Mouse (Mus musculus): ENCODE results near the gene Fto. TPM values are rescaled to one million over a fixed set of nuclear protein-coding genes. Genes with fewer than 3 reads are reported as not detected.

The Fto gene
- total RNA-seq, 2 experiments from 2014 or later = 65.9 to 67.1 TPM

DNA sequence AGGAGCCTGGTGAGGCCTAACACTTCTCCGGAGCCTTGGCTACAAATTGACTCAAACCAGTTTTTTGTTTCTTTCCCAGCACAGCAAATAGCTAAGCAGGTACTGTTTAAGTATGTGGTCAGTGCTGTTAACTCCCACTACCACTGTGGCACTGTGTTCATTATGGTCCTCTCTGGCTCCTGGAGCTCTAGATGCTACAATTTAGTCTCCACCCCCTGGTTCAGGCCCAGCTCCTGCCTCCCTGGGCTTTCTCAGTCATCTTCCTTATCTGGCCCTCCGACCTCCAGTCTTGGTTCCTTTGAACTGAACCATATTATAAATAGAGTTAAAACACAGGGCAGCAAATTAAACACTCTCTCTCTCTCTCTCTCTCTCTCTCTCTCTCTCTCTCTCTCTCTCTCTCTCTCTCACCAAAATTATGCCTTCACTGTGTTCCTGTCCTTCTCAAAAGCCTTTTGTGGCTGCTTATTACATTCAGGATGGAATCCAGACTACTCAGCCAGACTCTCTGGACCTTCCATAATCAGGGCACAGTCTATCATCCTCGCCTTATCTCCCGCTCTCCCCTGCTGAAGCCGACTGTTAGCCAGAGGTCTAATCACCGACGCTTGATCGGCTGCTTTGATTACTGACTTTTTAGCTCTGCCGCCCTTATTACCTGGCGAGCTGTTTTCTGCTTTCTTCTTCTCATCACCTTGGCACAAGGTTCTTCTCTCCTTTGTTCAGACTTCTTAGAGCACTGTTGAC, 67.6 kb downstream of the Fto start:
- intact Hi-C loops (cut with DNase I) = loop anchor here (2.0 kb wide), 1 partner anchor 416 kb away; no protein-coding TSS in a partner anchor
- DNase-seq (ENCODE audit: low spot score) = no peak

- no peak for DNase-seq (ENCODE audit: low spot score)
- intact Hi-C loops (cut with DNase I) = loop anchor here (2.0 kb wide), 1 partner anchor 415 kb away; no protein-coding TSS in a partner anchor
Measured at GRCm38 (mm10) chr8:91381543-91382106, 68.3 kb downstream of the Fto start.

GRCm38 (mm10) chr8:91383210-91383609, 69.9 kb downstream of the Fto start:
- intact Hi-C loops (cut with DNase I) = no loop called here

DNA sequence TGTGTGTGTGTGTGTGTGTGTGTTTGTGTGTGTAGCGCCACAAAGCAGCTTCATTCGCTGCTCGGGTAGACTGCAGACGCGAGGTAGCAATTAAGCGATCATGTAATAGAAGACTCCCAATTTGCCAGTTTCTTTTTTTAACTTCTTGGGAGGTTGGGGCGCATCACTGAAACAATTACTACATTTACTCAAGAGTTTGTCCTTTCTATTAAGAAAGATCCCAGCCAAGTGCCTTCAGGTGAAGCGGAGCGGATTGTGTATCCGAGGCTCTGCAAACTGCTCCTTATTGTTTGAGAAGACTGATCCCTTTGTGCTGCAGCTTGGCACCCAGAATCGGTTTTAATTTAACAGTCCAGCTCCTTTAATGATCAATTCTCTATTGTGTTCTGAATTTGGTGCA, 70.5 kb downstream of the Fto start:
- DNase-seq (ENCODE audit: low spot score) = no peak
- intact Hi-C loops (cut with DNase I) = no loop called here

More at GRCm38 (mm10) chr8:91383210-91383609, 69.9 kb downstream of the Fto start:
- no peak for DNase-seq (ENCODE audit: low spot score)

DNA sequence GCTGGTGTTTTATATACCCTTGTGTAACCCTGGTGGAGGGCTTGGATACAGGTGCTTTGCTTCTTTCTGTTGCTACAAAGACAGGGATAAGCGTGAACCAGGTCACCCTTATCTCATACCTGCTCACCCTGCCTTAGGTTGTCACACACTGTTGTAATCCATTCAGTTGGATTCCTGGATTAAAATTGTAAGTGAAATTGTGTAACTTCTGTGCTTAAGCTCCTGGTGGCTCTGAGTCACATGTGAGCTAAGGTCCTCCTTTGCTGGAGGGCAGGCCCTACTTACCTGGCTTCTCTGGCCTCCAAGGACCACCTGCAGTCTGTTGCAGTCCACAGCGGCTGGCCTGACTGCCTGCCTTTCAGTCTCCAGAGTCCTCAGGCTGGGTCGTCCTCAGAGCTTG, 71.1 kb downstream of the Fto start:
- no peak for DNase-seq (ENCODE audit: low spot score)
- intact Hi-C loops (cut with DNase I) = no loop called here

GRCm38 (mm10) chr8:91385808-91386207, 72.5 kb downstream of the Fto start:
- DNase-seq (ENCODE audit: low spot score) = no peak
- intact Hi-C loops (cut with DNase I) = no loop called here

- DNase-seq (ENCODE audit: low spot score) = no peak
- intact Hi-C loops (cut with DNase I) = no loop called here
Measured at GRCm38 (mm10) chr8:91390369-91391020, 77.2 kb downstream of the Fto start.

DNA sequence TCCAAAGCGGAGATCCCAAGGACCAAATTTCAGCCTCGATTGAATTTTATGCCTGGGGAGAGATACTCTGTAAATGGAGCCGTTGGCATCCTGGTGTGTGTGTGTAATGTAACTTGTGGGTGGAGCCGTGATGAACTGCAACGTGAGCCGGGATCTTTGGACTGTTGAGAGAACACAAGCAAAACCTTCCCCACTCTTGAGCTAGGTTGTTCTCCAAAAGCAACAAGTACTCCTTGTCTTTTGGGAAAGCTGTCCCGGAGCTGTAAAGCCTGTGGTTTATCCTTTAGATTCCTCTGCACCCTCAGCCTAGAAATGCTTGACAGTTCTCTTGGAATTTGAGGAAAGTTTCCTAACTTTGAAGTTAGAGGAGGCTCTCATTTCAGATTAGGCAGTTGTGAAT, 78.9 kb downstream of the Fto start:
- intact Hi-C loops (cut with DNase I) = no loop called here

DNA sequence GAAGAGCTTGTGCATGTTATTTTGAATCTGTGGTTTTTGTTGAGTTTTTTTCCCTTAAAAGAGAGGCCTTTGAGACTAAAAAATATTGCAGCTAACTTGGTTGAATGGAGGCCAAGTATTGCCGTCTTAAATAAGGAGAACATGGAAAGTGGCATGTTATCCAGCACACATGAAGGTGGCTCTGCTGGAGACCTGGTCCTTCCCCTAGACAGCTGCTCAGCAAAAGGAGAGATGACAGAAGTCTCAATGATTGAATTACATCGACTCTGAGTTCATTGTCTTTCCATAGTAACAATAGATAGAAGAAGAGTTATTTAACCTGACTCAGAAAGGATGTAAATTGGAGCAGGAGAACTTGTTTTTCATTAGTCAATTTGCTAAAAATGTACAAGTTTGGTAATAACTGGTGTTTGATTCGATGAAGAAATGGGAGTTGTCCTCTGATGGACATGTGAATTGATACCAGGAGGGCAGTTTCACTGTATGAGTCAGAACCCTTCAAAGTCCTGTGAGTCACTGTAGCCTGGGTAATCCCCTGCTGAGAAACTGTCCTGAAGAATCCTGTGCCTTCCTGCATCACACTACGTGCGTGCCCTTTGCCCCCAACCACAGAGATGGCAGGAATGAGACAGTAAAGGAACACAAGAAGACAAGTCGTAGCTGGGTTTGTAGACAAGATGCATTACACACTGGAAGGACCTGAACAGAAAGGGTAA, 82.2 kb downstream of the Fto start:
- DNase-seq (ENCODE audit: low spot score) = no peak
- intact Hi-C loops (cut with DNase I) = no loop called here

More for the DNA sequence above, 78.9 kb downstream of the Fto start:
- no peak for DNase-seq (ENCODE audit: low spot score)

- intact Hi-C loops (cut with DNase I) = no loop called here
- DNase-seq (ENCODE audit: low spot score) = no peak
Measured at GRCm38 (mm10) chr8:91398053-91398452, 84.7 kb downstream of the Fto start.

DNA sequence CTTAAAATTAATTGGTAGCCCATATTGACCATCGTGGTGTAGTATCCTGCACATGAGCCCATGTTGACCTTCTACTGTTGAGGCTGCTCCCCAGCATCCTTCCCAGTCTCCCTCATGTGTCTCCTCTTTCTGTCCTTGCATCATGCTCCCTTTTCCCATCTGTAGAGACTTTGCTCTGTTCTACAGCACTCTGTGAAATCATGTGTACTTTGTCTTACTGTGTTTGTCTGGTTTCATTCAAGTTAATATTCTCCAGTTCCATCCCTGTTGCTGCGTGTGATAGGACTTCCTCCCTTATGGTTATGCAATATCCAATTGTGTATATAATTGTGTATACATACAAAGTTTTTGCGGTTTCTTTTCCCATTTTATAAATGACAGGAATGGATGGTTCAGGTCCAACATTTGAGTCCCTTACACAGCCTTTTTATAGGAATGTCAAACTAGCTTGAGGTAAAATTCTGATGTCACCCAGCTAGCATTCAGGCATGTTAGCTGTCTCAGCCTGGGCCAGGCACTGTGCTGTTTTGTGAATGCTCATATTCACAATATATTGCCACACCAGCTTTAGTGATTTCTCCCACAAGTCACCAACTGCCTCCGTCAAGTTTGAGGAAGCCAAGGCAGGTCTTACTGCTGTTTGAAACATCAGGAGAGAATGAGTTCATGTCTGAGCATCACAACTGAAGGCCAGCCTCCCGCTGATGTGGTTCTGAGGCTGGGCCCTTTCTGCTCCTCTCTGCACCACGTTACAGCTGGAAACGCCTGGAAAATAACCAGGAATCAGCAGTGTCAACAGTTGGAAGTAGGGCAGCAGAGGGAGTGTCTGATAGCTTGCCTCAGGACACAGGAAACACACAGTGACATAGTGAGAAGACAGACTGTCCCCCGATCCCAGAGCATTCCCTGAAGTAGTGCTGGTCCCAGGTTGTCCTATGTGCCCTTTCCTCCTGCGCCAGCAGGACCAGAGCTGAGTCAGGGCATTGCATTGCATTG, 90.0 kb downstream of the Fto start:
- intact Hi-C loops (cut with DNase I) = no loop called here
- DNase-seq (ENCODE audit: low spot score) = peak; percentile 21

GRCm38 (mm10) chr8:91404311-91404710, 91.0 kb downstream of the Fto start:
- intact Hi-C loops (cut with DNase I) = no loop called here
- no peak for DNase-seq (ENCODE audit: low spot score)

DNA sequence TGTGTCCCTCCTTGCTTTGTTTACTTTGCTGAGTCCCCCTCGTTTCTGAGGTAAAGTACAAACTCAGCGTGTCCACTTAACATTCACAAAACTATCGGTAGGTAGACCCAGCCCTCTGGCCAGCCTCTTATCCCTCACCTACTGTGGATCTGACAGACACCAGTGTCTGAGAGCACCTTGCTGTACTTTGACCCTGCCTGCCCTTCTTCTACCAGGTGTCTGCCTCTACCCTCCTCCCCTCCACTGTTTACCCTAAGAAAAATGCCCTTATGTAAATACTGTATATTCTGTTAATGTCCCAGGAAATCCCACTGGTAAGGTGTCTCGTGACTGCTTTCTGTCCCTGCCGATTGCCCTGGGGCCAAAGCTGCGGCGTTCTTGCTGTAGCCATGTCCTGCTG, 91.8 kb downstream of the Fto start:
- intact Hi-C loops (cut with DNase I) = no loop called here
- no peak for DNase-seq (ENCODE audit: low spot score)

DNA sequence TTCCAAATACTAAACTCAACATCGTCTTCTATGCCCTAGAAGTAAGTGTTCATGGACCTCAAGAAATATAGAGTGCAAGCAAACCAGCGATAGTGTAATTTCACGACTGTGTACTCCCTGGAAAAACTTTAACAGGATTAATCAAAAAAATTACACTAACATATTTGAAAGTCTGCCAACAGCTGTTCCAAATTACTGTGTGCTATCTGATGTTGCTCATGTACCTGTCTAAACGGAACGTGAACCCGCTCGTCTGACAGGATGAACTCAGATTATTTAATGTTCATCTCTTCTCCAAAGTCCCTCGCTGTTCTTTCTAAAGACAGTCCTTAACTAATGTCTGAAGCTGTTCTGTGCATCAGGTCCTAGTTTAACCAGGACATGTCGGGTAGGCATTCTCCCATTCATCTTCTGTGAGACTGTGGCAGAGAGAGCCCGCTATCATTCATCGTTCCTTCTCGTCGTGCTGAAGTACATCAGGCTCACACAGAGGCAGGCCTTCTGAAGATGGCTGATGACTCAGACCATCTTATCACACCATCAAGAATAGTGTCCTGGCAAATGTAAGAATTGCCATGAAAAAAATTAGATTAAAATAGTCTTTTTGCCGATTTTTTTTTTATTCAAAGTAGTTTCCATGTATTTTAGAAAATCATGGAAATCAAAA, 93.4 kb downstream of the Fto start:
- intact Hi-C loops (cut with DNase I) = no loop called here
- DNase-seq (ENCODE audit: low spot score) = no peak

- intact Hi-C loops (cut with DNase I) = no loop called here
- DNase-seq (ENCODE audit: low spot score) = no peak
Measured at GRCm38 (mm10) chr8:91407880-91408279, 94.6 kb downstream of the Fto start.

GRCm38 (mm10) chr8:91410007-91410406, 96.7 kb downstream of the Fto start:
- intact Hi-C loops (cut with DNase I) = no loop called here

GRCm38 (mm10) chr8:91424491-91425074, 111.3 kb downstream of the Fto start:
- DNase-seq (ENCODE audit: low spot score) = no peak
- intact Hi-C loops (cut with DNase I) = loop anchor here (2.0 kb wide), 1 partner anchor 14 kb away; no protein-coding TSS in a partner anchor

More at GRCm38 (mm10) chr8:91410007-91410406, 96.7 kb downstream of the Fto start:
- no peak for DNase-seq (ENCODE audit: low spot score)

DNA sequence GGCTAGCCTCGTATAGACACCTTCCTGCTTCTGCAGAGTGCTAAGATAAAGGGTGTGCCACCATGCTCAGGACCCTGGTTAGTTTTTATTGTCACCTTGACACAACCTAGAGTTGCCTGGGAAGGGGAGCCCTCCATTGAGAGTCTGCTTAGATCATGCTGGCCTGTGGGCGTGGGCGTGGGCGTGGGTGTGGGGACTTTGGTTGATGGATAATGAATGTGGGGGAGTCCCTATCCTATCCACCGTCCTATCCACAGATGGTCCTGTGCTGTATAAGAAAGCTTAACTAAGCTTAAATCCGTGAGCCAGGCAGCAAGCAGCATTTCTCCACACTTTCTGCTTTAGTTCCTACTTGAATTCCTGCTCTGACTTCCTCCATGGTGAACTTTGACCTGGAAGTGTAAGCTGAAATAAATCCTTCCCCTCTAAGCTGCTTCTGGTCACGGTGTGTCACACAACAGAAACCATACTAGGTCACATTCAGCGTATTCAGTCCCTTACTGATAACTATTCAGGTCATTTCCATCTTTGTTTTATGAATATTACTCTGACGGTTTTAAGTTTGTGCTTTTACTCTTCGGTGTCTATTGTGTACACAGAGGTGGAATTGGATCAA, 112.0 kb downstream of the Fto start:
- no peak for DNase-seq (ENCODE audit: low spot score)
- intact Hi-C loops (cut with DNase I) = loop anchor here (2.0 kb wide), 1 partner anchor 13 kb away; no protein-coding TSS in a partner anchor

Measured in heart, postnatal 25 days (tissue).